Mouse (Mus musculus) testis, adult 10 weeks (tissue): ENCODE data around the gene Txndc17. TPM values are rescaled to one million over a fixed set of nuclear protein-coding genes. Genes with fewer than 3 reads are reported as not detected.

Source experiments
- polyA plus RNA-seq: library from polyadenylated mRNA; stranded (reverse); fragments of 350-450 nt; fragmentation: Illumina TruSeq; extraction: RNeasy Lipid Tissue Mini Kit (QIAGEN cat#74804); gene quantifications from one replicate; pipeline ENCODE4 v1.2.3, GENCODE M21; 2014; ENCODE audit warnings: low read depth, low replicate concordance

Txndc17 gene
- 25.3 TPM for polyA plus RNA-seq

DNA sequence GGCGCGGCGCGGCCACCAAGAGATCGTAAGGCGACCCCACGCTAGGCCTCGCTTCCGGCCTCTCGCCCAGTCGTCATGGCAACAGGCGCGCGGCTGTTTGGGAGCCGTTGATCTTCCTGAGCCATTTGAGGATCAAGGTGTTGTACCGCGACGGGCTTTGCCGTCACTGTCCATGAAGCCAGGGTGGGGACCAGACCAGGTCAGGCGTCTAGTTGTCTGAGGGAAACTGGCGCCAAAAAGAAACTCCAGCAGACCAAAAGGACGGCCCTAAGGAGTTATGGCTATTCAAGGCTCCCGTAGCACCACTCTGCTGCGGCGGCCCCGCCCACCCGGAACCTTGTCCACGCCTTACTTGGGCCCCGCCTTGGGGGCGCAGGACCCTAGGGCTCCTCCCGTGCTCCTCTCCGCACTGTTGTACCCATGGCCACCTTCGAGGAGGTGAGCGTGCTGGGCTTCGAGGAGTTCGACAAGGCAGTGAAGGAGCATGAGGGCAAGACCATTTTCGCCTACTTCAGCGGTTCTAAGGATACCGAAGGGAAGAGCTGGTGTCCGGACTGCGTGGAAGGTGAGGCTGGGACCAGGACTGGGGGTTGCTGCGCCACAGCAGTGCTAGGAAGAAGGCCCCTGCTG, at the start of gene Txndc17, which contains the start of gene 4933427D14Rik:
Gene Txndc17, plus strand, starts transcription at position 344 of the 630 bp plus-strand sequence.
Gene 4933427D14Rik, minus strand, starts transcription at position 256 of the 630 bp plus-strand sequence.

DNA sequence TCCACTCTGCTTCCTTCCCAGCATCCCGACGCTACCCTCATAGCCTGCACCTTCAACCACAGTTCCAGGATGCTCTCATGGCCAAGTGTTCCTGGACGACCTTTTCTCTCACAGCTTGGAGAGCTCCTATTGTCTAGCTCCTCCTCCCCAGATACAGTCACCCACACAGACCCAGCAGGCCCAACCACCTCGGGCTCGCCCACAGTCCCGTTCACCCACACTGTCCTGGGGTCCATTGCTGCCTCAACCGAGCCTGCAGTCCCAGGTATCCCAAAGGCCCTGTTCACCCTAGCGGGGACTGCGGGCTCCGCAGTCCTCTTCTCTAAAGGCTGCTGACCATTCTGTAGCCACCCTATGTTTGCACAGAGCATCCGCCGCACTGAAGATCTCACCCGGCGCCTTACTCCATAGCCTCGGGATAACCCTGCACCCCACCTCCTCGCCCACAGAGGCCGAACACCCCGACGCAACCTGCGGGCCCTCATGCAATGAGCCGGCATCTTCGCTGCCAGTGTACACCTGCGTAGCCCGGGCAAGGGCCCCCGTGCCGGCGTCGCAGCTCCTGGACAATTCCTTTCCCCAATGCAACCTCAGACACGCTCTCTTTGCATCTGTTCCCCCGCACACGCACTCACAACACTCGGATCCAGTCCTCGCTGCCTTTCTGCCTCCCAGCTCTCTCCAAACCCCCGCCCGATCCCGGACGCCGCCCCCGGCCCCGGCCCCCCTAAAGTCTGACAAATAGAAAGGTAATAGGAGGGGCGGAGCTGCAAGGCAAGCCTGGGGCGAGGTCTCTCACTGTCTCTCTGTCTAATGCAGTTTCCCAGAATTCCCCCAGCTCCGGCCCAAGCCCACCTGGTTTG, 775 bp upstream of the Txndc17 start, which contains the start of gene Gm43951:
Gene Gm43951, minus strand, starts transcription at position 500 of the 863 bp plus-strand sequence.

DNA sequence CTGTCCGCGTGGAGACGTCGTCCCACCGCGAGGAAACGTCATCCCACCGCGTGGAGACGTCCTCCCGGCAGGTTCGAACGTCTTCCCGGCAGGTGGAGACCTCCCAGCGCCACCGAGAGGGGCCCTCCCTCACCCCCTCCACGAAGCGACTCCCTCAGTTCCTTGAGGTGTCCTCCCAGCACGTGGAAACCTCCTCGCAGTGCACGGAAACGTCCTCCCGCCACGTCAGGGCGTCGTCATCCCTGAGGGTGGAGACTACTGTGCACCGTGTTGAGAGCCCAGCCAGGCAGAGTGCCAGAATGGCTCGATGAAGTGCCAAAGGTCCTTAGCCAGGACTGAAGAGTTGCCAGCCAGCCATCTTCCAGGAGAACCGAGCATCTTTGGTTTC, 8.1 kb downstream of the Txndc17 start, which contains the start of gene Med31:
Gene Med31, minus strand, starts transcription at position 183 of the 388 bp plus-strand sequence.

Other genes with a start within 250 kb of the Txndc17 start
- 0.25 TPM for gene Aipl1, start 170.0 kb upstream of the Txndc17 start, polyA plus RNA-seq
- gene Pimreg, start 165.5 kb upstream of the Txndc17 start, polyA plus RNA-seq, result 0.14 TPM
- gene Pitpnm3, start 71.8 kb upstream of the Txndc17 start, polyA plus RNA-seq, result 0.53 TPM
- gene Gm43951, start 707 bp upstream of the Txndc17 start, polyA plus RNA-seq, result 0.13 TPM
- 62.7 TPM for gene 4933427D14Rik, start 88 bp upstream of the Txndc17 start, polyA plus RNA-seq
- gene Med31, start 8.0 kb downstream of the Txndc17 start, polyA plus RNA-seq, result 21.0 TPM
- 11.3 TPM for gene Slc13a5, start 59.7 kb downstream of the Txndc17 start, polyA plus RNA-seq
- 6.1 TPM for gene Xaf1, start 94.1 kb downstream of the Txndc17 start, polyA plus RNA-seq
- 34.9 TPM for gene Fbxo39, start 106.9 kb downstream of the Txndc17 start, polyA plus RNA-seq
- 173 TPM for gene Tekt1, start 154.9 kb downstream of the Txndc17 start, polyA plus RNA-seq
- gene Smtnl2, start 204.2 kb downstream of the Txndc17 start, polyA plus RNA-seq, result 1.2 TPM
- gene Ggt6, start 228.0 kb downstream of the Txndc17 start, polyA plus RNA-seq, result not detected
- gene Mybbp1a, start 233.8 kb downstream of the Txndc17 start, polyA plus RNA-seq, result 13.4 TPM